Mouse (Mus musculus) spleen, adult 2 months (tissue): ENCODE measurements around the gene Evi2.

ENCODE experiments used
- CTCF ChIP-seq: fragments of 200-500 bp; IDR thresholded peaks from 2 replicates; pipeline ENCODE4 v1.5.1; 2011; ENCODE audit warnings: mild to moderate bottlenecking, inconsistent platforms; ENCODE audit not compliant: insufficient read depth, insufficient read length, insufficient replicate concordance; ENCODE audit errors: extremely low read depth
- POLR2A ChIP-seq: fragments of 200-500 bp; IDR thresholded peaks from 2 replicates; pipeline ENCODE4 v1.6.1; 2011; ENCODE audit warnings: low read depth, low read length, inconsistent platforms

- TF ChIP-seq CTCF, result no peak
- no peak for TF ChIP-seq POLR2A
Observed at GRCm38 (mm10) chr11:79566947-79567346, 36.6 kb upstream of the Evi2 start.
